Mouse (Mus musculus) C2C12 (cell line): Measurements from ENCODE around the gene Ciao2a.

ENCODE experiments used
- CEBPB ChIP-seq: IDR thresholded peaks from one replicate; pipeline ENCODE4 v1.6.1; 2011; ENCODE audit warnings: low read depth, mild to moderate bottlenecking, control low read depth, moderate library complexity
- CTCF ChIP-seq: IDR thresholded peaks from one replicate; pipeline ENCODE4 v1.5.1; 2011; ENCODE audit not compliant: control insufficient read depth, insufficient read depth, insufficient read length
- MAX ChIP-seq: IDR thresholded peaks from one replicate; pipeline ENCODE4 v1.6.1; 2011; ENCODE audit warnings: mild to moderate bottlenecking, control low read depth
- MYOD1 ChIP-seq: IDR thresholded peaks from one replicate; pipeline ENCODE4 v1.6.1; 2011; ENCODE audit warnings: low read depth; ENCODE audit not compliant: control insufficient read depth, insufficient read length
- USF1 ChIP-seq: IDR thresholded peaks from one replicate; pipeline ENCODE4 v1.6.1; 2011; ENCODE audit warnings: low read depth, mild to moderate bottlenecking, control low read depth, moderate library complexity

- TF ChIP-seq USF1 (no peak), CTCF (no peak), MYOD1 (no peak), CEBPB (no peak), MAX (no peak)
Observed at GRCm38 (mm10) chr9:66181126-66181825, 54.9 kb downstream of the Ciao2a start.
